Mouse (Mus musculus): Measurements from ENCODE around the gene Metap2. TPM values are rescaled to one million over a fixed set of nuclear protein-coding genes. Genes with fewer than 3 reads are reported as not detected.

Metap2 gene
- polyA plus RNA-seq (2012; rRNA removed), result 30.6 and 33.9 TPM in 2 replicates

DNA sequence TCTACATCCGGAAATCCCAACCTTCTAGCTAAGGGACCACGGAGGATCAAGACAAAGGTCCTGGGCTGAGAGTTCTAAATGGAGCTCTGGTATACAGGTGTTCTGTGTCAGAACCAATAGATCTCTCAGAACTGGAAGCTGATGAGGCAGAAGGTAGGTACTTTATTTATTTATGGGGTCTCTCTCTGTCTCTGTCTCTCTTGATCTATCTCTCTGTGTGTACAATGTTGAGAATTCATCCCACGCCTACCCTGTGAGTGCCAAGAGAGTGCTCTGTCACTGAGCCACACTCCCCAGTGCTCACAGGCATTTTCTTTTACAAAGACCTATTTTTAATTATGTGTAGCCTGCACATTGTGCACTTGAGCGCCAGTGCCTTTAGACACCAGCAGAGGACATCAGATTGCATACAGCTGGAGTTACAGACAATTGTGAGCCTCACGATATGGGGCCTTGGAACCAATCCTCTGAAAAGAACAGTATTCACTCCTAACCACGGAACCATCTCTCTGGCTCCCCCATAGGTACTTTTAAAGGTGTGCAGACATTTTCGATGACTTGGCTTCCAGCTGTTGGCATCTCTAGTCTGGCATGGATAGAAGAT lies at the start of gene Metap2:
Gene Metap2 (minus strand): TSS at position 51 of the 604 bp plus-strand sequence.
- no peak for DNase-seq (ENCODE audit: low read depth, low spot score)
- WGBS, result 73% methylated on average over 7 of the region's 7 CpGs

DNA sequence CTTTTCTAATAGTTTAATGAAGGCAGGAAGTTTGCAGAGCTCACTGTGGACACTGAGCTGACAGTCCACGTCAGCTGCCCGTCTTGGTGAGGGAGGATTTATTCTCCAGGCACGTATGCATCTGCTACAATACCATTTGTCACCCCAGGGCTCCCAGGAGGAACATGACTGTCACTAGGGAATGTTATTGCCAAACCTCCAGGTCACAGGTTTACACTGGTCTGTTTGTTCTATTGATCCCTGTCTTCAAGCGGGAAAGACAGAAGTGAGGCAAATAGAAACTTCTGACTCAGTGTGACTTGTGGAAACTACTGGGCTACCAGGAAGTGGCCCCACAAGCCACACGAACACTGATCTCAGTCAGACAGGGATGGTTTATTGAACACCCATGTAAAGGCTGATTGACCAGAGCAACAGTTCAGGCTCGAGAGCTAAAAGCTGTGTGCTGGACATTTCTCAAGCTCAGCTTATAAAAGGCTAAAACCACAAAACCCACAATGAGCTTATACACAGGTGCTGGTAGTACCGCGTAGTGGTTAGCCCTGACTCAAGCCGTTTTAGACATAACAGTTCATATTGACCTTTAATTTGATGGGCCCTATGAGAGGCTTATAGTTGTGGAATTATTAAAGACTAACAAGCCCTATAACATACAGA lies 49.1 kb upstream of the Metap2 start:
- WGBS, result 64% methylated on average over 9 of the region's 9 CpGs
- DNase-seq (ENCODE audit: low read depth, low spot score), result no peak

- 43% methylated on average over 4 of the region's 4 CpGs for WGBS
- DNase-seq (ENCODE audit: low read depth, low spot score), result no peak
Measured at GRCm38 (mm10) chr10:93945364-93945763, 48.5 kb upstream of the Metap2 start.

- DNase-seq (ENCODE audit: low read depth, low spot score), result peak; percentile 25
- WGBS, result 14% methylated on average over 5 of the region's 5 CpGs
Measured at GRCm38 (mm10) chr10:93944241-93944640, 47.3 kb upstream of the Metap2 start.

GRCm38 (mm10) chr10:93940279-93940678 lies 43.4 kb upstream of the Metap2 start:
- 86% methylated on average over 5 of the region's 5 CpGs for WGBS
- DNase-seq (ENCODE audit: low read depth, low spot score), result no peak

- 83% methylated on average over 8 of the region's 8 CpGs for WGBS
- no peak for DNase-seq (ENCODE audit: low read depth, low spot score)
Measured at GRCm38 (mm10) chr10:93939676-93940075, 42.8 kb upstream of the Metap2 start.

DNA sequence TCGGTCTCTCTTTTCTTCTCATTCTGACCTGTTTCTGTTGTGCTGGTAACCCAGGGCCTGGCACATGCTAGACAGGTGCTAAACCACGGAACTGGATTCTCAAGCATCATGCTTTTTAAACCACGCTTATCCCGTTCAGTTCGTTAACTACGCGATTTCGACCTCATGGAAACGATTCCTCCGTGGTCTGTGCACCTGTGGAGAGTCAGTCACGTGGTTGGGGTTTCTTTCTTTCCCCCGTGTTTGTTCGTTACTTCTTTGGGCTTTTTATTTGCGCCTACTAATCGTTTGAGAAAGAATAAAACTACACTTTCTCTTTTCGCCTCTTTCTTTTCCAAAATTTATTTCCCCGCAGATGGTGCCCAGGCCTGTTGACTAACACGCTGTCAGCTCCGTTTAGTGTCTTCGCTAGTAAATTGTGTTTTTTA lies 42.0 kb upstream of the Metap2 start:
- DNase-seq (ENCODE audit: low read depth, low spot score), result no peak
- WGBS, result 86% methylated on average over 20 of the region's 20 CpGs

GRCm38 (mm10) chr10:93933980-93934379 lies 37.1 kb upstream of the Metap2 start:
- DNase-seq (ENCODE audit: low read depth, low spot score), result no peak
- 43% methylated on average over 9 of the region's 9 CpGs for WGBS

- 48% methylated on average over 5 of the region's 5 CpGs for WGBS
- DNase-seq (ENCODE audit: low read depth, low spot score), result no peak
Measured at GRCm38 (mm10) chr10:93932861-93933260, 36.0 kb upstream of the Metap2 start.

DNA sequence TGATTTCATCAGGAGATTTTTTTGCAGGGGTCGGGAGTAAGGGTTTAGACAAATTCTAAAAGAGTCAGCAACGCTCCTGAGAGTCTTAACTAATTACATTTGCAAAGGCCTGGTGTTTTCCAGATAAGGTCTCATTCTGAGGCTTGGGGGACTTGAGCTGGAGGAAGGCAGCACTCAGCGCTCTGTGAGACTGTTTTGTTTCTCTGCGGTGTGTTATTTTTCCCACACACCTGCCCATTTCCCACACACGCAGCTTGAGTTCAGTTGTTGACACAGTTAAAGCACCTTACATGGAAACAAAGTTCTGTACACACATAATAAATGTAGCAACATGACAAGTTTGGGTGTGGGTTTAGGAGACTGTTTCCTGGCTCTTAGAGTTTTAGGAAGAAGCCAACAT lies 35.1 kb upstream of the Metap2 start:
- no peak for DNase-seq (ENCODE audit: low read depth, low spot score)
- 72% methylated on average over 5 of the region's 5 CpGs for WGBS

DNA sequence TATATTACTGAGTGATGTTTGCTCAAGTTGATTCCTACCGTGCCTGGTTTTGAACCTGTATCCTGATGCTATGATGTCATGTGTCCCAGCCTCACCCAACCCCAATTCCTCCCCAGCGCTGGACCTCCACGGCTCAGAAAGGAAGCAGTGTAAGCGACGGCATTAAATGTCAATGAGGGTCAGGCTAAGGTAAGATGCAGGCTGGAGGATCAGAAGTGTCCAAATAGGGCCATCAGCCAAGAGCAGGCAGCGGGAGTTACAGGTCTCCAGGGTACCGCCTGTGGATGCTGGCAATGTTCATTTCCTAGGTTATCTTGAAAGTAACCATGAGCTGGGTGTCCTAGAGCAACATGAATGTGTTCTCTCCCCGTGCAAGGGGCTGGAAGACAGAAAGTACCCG lies 34.5 kb upstream of the Metap2 start:
- WGBS, result 75% methylated on average over 9 of the region's 9 CpGs
- no peak for DNase-seq (ENCODE audit: low read depth, low spot score)

- no peak for DNase-seq (ENCODE audit: low read depth, low spot score)
- 15% methylated on average over 4 of the region's 4 CpGs for WGBS
Measured at GRCm38 (mm10) chr10:93930236-93930824, 33.4 kb upstream of the Metap2 start.

DNA sequence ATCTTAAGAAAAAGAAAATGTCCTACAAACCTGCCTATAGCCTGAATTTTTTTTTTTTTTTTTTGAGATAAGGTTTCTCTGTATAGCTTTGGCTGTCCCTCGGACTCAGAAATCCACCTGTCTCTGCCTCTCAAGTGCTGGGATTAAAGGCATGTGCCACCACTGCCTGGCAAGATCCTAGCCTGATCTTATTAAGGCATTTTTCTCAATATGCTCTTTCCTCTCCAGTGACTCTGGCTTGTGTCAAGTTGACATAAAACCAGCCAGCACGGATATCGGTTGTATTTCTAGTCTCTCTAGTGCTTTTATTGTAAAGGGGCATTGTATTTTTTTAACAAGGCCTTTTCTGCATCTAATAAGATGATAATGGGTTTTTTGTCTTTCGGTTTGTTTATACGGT lies 27.8 kb upstream of the Metap2 start:
- DNase-seq (ENCODE audit: low read depth, low spot score), result no peak

GRCm38 (mm10) chr10:93921160-93921559 lies 24.3 kb upstream of the Metap2 start:
- DNase-seq (ENCODE audit: low read depth, low spot score), result no peak
- WGBS, result 93% methylated on average over 4 of the region's 4 CpGs

More for the DNA sequence above, 27.8 kb upstream of the Metap2 start:
- WGBS, result 68% methylated on average over 5 of the region's 5 CpGs

DNA sequence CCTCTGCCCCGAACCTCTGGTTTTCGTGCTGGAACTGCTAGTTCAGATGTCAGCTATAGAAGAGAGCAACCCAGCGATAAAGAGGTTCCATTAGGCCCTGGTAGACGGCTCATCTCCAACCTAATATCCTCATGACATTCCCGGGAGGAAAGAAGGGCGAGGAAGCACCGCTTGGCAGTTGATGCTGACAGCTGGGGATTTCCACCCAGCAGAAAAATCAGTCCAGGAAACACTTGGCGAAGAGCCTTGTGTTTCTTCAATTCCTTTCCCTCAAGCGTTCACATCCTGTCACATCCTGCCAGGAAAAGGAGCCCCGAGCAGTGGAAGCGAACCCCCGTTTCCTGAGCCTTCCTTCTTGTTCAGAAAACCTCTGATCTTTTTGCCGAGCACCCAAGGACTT lies 22.3 kb upstream of the Metap2 start:
- 59% methylated on average over 13 of the region's 13 CpGs for WGBS
- no peak for DNase-seq (ENCODE audit: low read depth, low spot score)

DNA sequence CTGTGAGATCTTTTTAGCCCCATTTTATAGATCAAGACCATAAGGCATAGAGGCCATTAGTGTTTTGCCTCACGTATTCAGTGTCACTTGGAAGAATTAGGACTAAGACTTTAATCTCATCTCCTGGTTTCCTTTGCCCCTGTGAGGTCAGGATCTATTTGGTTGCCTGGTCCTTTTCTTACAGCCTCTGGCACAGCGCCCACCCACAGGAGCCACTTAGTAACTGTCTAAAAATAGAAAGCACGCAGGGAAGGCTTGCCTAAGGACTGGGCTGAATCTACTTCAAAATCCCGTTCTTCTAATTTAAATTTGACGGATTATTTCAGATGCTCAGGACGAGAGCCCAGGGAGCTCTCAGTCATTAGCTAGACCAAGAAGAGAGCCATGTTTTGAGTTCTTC lies 21.8 kb upstream of the Metap2 start:
- DNase-seq (ENCODE audit: low read depth, low spot score), result no peak
- 50% methylated on average over 6 of the region's 6 CpGs for WGBS

GRCm38 (mm10) chr10:93918087-93918486 lies 21.2 kb upstream of the Metap2 start:
- no peak for DNase-seq (ENCODE audit: low read depth, low spot score)
- 13% methylated on average over 2 of the region's 2 CpGs for WGBS

- no peak for DNase-seq (ENCODE audit: low read depth, low spot score)
- WGBS, result 80% methylated on average over 2 of the region's 2 CpGs
Measured at GRCm38 (mm10) chr10:93916778-93917177, 19.9 kb upstream of the Metap2 start.

DNA sequence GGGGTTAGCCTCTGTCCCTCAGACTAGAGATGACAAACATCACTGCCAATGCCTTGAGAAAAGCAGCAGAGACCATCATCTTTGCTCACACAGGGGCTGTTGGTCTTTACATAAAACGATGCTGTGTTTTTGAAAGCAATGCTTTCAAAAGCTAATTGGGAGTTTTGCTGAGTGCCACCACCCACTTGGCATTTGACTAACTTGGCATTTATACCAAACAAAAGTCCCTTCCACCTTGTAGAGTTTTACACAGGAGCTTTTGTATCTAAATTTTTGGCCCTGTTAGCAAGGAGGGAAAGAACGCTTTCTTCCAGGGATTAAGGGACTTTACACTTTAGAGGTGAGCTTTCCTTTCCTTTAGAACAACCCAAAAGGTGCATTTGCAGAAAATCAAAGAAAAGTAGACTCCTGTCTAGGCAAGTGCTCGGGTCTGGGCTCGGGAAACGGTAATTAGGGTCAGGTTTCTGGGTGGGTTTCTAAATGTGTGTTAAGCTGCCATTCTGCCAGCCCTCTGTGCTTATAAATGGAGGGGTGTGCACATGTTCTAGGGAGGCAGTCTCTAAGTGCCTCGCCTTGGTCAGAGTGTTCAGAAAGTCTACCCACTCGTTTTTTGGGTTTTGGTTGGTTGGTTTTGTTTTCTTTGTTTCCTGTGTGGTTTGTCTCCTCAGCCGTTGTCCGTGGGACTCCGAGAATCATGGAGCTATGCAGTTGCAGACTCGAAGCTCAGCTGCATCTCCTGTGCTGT lies 18.8 kb upstream of the Metap2 start:
- 48% methylated on average over 11 of the region's 11 CpGs for WGBS
- DNase-seq (ENCODE audit: low read depth, low spot score), result no peak

DNA sequence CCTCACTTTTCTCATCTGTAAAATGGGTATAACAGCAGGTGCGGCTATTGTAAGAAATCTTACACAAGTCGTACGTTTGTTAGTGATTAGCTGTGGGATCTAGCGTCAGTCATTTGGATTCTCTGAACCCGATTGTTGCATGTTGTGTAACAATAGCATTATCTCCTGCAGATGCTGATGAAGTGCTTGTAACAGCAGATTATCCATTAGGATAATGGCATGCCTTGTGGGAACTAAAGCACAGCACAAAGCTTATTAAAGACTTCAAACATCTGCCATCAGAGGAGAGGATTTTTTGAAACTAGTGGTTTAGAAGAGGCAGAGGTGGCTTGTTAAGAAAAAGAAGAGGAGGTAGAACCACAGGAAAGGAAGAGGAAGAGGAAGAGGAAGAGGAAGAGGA lies 16.6 kb upstream of the Metap2 start:
- no peak for DNase-seq (ENCODE audit: low read depth, low spot score)
- WGBS, result 93% methylated on average over 5 of the region's 5 CpGs
